Mouse (Mus musculus): Measurements from ENCODE around the gene S100a1.

S100a1 gene

DNA sequence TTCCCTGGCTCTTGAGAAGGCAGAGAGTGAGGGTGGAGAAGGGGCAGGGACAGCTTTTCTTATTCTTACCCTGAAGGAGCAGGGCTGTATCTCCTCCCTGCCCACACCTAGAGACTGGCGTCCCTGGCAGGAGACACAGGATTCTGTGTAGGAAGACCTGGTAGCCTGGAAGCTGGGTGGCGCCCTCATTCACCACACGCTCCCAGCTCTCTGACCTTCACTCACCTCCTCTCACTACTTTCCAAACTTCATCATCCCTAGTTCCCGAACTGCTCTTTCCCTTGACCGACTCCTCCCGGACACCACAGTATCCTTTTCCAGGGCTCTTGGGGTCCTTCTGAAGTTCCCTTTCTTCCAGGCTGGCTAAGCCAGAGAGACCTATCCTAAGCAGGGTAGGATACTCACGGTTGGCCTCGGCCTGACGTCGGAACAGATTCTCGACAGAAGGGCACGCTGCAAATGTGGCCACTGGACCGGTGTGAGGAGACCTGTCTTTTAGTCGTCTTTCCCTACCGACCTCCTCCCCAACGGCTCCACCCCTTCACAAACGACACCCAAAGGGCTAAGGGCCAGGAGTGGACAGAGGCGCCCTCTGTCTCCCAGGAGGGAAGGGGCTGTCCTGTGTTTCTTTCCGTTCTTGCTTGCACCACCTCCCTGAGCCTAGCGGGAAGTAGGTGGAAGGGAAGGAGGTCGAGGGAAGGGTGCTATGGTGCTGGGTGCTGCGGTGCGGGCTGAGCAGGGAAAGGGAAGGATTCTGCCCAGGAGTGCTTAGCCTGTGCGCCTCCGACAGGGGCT, at the start of gene S100a1, which contains the start of gene S100a13:
S100a1 (minus strand) TSS at position 597 of the 795 bp plus-strand sequence.
S100a13 (plus strand) TSS at position 640 of the 795 bp plus-strand sequence.
- DNase-seq, result no peak

DNA sequence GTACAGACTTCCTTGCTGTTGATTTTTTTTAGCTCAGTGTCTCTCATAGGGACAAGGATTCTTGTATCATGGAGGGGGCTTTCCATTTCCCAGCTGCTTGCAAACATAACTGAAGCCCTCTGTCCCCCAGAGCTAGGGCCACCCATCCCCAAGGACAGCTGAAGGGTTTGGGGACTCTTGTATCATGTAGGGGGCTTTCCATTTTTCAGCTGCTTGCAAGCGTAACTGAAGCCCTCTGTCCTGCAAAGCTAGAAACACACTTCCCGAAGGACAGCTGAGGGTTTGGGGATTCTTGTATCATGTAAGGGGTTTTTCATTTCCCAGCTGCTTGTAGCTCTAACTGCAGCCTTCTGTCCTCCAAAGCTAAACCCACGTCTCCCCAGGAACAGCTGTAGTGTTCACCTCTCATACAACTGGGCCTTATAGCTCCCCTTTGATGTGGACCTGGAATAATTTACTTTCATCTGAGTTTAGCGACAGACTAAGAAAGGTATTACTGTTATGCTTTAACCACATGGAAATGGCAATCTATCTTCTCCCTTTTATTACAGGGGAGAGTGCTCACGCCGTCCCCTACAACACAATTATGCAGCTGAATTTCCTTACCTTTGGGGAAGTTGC, 45.9 kb upstream of the S100a1 start, which contains the start of gene S100a3:
S100a3 (plus strand) TSS at position 571 of the 621 bp plus-strand sequence.
- no peak for DNase-seq

DNA sequence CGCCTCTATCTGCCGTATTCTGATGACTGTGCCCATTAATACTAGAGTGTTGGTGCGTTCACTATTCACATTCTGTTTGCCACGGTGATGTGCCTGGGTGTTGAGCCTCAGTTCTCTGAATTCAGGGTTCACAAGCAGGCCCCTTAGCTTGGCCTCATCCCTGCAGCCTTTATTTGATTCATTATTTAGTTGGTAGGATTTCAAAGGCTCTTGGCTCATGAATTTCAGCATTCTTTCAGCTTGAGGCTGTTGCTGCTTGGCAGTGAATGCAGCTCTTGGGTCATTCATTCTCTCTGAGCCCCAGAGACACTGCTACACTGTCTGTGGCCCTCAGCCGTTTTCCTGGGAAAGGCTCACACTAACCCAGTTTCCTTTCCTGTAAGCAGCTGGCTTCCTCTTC, 41.8 kb upstream of the S100a1 start:
- DNase-seq, result no peak

DNA sequence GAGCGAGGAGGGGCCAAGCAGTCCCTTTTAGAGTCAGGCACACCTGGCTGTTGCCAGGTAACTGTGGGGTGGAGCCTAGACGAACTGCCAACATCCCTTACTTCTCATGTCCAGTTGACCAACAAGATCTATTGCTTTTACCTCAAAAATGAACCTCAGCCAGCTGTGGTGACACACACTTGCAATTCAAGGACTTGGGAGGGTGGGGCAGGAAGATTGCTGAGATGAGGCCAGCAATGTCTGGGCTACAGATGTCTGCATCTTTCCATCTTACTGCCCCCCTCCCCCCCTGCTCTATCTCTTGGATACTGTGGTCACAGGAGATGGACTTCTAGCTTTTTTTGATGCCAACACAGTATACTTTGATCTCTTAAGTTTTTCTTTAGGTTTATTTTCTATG, 38.0 kb upstream of the S100a1 start:
- DNase-seq, result no peak

DNA sequence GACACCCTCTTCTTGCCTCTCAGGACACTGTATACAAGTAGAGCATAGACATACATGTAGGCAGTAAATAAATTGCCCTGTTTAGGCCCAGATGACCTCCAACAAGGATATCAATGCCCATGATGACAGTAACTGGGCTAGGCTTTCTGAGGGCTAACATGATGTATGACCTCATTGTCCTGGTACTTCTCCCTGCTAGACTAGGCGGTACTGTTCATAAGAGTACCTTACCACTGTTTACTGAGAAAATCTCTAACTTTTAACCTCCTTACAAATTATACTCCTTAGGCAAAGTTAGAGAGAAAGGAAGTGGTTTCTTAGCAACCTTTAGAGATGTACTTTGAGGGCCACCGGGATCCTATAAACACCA, 36.2 kb upstream of the S100a1 start:
- DNase-seq, result no peak

DNA sequence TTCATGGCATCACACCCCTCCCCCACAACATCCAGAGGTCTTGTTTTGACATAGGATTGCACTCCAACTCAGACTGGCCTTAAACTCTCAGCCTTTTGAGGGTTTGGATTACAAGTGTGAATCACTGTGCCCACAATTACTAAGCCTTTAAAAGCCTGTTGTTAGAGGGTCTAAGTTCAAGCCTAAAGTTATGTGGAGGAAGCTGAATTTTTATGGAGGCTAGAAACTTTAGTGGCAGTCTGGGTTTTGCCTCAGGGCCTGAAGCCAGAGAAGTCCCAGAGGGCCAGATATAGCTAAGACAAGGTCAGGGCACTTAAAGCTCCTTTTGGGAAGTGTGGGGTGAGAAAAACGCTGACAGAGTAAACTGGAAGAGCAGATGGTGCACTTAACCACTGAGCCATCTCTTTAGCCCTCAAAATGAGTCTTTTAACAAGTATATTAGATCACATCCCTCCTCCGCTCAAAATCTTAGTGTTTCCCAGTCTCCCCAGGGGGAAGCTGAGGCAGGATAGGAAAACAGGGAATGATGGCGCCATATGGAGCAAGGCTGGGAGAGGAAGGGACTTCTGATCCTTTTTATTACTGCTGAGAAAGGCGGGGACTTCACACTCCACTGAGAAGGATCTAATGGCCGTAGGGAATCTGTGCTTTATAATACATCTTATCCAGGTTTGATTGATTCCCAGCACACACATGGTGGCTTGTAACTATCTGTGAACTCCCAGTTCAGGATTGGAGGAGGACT, 35.7 kb upstream of the S100a1 start:
- no peak for DNase-seq

DNA sequence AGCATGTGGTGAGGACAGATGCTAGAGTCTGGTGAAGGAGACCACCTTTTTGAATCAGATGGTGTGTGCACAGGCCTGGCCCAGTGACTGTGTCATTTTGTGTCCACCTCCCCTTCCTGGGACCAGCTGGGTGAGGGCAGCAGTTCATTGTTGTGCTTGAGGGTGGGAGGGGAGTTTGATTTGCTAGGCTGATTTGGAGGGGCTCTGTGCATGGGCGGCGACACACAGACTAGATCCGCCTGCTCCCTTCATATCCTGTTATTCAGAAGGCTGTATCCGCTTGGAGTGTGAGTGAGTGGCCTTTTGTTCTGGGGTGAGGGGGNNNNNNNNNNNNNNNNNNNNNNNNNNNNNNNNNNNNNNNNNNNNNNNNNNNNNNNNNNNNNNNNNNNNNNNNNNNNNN, 26.7 kb upstream of the S100a1 start:
- DNase-seq, result no peak

DNA sequence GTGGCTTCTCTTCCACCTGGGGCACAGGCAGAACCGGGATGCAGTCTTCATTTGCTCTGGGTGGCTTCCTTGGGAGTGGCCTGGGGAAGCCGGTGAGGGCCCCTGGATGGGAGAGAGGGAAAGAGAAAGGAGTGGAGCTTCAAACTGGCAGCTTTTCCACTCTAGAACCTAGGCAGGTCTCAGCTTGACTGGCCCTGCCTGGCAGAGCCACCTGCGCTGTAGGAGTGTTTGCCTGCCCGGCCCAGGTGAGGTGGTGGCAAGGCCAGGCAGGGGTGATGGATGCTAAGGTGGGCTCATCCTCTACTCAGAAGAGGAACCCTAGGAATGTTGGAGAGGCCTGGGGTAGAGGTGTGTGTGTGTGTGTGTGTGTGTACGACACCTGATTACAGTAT, 23.7 kb upstream of the S100a1 start:
- no peak for DNase-seq

DNA sequence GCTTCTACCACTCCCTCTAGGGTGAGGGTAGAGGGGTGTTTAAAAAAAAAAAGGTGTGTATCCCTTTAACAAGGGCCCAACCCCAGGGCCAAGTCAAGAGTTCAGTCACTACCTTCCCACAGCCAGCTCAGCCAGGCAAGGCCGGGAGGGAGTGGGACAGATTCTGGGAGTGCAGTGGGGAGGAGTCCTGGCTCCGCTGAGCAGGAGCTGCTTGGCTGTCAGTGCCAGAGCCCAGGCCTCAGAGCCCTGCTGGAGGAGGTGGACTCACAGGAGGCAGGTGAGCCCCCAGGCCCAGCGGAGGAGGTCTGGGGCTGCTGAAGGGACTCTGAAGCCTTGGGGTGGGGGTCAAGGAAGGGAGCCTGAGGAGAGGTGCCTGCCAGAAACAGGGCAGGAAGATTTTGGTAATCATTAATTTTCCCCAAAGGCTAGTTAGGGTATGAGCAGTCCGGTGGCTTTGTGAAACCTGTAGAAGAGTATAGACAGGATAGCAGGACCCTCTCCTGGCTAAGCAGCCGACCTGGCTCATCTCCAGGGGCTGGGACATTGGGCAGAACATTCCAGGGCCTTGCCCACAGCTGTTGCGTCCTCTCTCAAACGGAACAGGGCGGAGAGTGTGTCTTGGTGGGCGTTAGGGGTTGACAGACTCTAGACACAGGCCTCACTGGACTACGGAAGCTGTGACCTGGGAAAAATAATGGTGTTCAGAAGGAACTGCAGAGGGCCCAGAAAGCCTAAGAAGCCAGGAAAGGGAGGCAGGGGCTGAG, 23.1 kb upstream of the S100a1 start, which contains the start of gene S100a16:
S100a16 (plus strand) TSS at position 114 of the 764 bp plus-strand sequence.
- DNase-seq, result no peak

DNA sequence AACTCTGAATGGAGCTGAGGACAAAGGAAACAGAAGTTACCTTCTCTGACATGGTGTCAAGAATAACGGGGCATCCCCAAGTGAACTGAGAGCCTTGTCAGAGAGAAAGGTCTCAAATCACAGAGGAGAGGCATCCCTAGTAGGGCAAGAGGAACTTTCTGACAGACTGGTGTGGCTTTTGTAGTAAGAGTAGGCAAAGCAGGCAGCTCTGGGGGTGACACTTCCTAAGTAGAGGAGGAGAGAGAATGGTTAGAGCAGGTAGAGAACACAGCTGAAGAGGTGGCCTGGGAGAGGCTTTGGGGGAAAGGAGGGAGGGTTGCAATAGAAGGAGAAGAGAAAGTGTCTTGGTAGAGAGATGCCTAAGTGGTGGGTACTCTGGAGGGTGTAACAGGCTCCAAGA, 21.3 kb upstream of the S100a1 start:
- no peak for DNase-seq

DNA sequence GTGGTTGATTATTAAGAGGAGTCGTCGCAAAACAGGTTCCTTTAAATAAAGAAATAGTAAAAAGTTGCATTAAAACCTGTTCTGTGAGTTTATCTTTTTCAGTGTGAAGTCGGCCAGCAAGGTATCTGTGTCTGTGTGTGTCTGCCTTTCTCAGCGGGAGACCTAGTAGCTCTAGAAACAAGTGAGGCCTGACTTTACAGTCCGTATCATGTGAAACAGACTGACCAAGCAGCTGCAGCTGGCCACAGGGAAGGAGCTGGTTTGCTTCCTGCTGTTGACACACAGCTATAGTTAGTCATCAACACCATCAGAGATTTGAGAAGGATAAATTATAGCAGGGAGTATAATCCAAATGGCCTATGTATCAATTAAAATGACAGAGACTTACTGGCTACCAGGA, 17.5 kb upstream of the S100a1 start:
- no peak for DNase-seq

DNA sequence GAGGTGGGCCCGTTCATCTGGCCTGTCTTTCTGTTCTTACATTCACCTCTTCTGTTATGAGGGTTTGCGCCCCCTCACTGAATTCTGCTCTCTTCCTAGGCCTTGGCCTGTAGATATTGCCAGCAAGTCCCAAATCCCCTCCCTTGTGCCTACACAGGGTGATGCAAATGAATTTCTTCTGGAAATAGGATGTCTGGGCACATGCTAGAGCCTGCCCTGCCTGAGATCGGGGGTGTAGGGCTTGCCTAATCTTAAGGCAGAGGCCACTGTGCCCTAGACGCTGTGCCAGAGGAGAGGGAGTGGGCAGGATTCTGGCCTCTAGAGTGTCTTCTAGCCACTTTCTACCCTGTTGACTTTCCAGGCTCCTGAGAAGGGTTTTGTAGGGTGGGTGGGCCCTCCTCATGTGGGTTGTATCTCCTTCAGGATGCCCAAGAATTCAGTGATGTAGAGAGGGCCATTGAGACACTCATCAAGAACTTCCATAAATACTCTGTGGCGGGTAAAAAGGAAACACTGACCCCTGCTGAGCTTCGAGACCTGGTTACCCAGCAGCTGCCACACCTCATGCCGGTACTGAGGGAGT, 13.2 kb upstream of the S100a1 start:
- no peak for DNase-seq

DNA sequence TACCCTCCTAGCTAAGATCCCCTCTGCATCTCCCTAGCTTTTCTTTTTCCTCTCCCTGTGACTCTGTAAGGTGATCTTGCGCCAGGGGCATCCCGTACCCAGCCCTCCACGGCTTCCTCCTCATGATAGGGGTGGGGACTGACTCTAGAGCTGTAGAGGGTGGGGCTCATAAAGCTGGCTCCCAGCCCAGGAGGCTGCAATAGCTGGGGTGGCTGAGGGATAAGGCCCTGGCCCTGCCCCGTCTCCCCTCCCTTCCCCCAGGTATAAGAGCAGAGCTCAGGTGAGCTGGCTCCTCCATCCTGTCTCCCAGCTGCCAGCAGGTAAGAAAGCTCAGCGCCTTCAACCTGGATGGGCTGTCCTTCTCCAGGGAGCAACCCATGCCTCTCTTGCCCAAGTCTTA, 12.4 kb upstream of the S100a1 start, which contains the start of gene S100a14:
S100a14 (plus strand) TSS at position 277 of the 400 bp plus-strand sequence.
- DNase-seq, result no peak

DNA sequence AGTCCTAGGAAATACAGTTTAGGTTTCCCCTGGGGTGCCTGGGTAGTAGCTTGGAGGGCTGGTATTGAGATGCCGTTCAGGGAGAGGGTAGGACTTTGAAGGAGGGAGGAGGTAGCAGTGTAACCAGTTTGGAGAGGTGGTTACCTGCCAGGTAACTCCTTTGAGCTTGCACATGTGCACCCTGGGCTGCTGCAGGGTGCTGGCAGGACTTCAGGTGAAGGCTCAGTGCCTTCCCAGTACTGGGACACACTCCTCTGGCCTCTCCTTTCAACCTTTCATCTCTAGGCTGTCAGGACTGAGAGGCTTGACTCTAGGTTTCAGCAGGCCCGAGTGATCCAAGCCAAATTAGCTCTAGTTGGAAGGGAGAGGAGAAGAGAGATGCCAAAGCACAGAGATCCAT, 11.9 kb upstream of the S100a1 start:
- DNase-seq, result no peak

DNA sequence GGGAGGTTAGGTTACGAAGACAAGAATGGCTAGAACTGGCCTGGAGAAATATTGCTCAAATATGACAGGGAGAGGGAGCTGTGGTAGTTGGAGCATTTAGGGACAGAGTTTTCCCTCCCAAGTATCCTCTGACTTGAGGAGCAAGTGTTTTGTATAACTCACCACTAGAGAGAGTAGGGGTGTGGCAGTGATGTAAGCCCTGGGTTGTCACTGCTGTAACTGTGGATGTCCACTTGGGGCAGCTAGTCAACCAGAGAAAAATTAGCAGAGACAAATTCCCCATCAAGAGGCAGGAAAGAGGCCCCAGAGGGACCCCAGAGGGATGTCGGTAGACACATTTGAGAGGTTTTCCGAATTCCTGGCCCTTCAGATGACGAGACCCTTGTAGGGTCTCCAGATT, 11.2 kb upstream of the S100a1 start:
- DNase-seq, result no peak

DNA sequence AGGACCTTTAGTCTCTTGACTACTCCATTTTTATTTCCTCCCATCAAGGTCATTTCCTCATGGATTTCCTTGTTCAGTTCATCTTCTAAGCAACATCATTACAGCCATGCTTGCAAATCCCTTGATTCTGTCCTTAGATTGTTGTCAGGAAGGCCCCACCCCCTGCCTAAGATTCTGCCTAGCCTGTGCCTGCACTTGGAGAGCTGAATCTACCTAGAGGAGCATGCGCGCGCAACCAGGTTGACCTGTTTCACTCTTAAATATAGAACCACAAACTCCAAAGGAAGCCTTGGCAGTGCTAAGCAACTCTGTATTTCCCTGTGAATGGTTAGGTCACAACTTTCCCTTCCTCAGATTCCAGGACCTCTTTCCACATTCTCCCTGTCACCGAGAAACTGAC, 3.5 kb upstream of the S100a1 start:
- DNase-seq, result no peak

DNA sequence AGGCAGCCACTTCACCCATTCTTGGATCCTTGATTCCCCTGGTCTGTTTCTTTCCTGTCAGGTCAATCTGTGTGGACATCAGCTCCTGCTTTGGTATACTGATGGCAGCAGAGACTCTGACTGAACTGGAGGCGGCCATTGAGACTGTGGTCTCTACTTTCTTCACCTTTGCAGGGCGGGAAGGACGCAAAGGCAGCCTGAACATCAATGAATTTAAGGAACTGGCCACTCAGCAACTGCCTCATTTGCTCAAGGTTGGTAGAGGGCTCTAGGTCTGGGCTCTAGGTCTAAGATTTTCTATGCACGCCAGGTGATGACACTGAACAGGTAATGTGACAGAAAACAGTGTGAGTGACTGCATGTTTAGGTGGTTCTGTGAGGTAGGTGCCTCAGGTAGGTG, 1.6 kb upstream of the S100a1 start:
- DNase-seq, result no peak

DNA sequence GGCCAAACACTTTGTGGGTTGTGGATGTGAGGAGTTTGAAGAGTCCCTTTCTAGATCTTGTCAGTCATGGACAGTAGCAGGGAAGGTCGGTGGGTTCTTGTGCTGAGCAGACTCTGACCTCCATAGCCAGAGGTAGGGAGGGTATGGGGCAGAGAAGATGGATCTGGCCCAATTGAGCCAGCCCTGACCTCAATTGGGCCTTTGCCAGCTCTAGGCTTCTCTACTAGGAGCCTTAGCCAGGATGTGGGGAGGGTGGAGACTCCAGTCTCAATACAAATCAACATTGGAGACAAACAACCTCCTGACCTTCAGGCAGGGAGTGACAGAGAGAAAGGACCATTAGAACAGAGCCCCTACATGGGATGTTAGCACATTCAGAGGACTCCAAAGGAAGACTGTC, 1.1 kb upstream of the S100a1 start:
- DNase-seq, result no peak

DNA sequence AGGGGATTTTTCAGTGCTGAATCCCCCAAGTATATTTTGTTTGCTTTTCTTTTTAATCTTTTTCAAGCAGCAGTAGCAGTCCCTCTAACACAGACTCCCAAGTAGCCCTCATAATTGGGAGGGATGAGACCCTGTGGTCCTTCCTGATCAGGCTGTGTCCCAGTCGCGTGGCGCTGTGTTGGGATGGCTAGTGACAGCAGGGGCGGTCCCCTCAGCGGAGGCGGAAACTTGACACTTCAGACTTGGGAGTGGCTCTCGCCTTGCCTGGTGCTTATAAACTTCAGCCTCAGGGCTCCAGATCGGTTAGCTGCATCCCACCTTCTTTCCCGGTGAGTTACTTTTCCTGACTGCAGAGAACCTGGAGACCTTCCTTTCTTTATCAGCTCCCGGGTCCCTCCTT, 499 bp upstream of the S100a1 start:
- DNase-seq, result peak; percentile 29

DNA sequence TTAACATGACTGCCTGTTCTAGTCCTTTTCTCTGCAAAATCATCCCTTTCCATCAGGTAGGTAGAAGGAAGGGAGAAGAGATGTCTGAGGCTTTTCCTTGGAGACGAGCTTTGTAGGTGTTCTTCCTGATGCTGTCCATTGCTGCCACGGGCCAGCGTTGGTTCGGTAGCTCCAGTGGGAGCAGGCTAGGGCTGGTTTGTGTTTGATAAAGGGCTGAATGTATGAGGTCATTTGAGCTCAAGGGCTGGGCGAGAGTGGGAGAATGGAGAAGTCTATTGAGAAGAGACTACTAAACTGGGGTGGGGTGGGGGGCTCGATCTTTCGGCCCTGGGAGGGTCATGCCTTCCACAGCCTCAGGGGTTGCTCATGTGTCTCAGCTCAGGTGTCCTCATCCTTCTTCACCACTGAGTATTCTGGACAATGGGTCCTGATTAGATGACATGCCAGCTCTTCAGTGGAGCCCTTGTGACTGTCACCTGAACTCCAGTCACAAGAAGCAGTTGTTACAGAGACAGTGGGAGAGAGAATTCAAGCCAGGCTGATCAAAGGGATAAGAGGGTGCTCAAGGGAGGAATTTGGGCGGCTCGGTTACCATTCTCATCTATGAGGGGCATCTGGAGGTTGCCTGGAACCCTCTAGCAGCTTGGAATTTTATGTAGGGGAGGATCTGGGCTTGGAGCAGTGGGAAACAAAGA, 1.1 kb downstream of the S100a1 start:
- no peak for DNase-seq

DNA sequence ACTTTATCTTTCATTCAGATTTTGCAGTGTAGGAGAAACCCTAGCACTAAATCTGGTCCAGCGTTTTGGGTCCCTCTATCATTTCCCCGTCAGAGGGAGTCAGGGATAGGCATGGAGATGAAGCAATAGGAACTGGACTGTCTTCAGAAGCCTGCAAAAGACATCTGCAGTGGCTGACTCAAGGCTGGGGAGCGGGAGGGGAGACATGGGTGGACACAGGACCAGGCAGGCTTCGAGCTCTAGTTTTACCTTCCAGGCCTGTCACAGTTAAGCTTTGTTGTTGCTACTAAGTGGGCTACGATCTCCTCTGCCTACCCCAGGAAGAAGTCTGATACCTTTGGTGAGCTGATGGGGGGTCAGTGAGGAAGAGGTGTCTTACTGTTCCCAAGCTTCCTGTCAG, 1.9 kb downstream of the S100a1 start:
- no peak for DNase-seq

DNA sequence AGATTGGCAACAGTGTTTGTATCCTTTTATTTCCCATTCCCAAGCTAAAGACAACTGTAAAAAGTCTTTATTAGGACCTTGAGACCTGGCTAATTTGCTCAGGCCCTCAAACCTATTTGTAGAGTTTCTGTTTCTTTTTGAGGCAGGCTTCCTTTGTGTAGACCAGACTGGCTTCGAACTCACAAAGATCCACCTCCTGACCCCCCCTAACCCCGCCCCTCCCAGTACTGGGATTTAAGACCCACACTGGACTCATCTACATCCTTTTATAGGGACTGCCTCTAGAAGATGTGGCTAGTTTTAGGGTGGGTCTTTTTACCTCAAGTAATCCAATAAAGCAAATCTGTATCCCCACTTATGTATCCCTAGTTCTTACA, 4.5 kb downstream of the S100a1 start:
- no peak for DNase-seq
